Mouse (Mus musculus): ENCODE measurements at regions not wholly inside any gene's neighbourhood (a gene's known extent, or its start where the extent isn't known, plus 50 kb on each side); places are given as distances from the start of the nearest gene placed in this dataset.
"Not testable (repeated sequence)": the region's sequence is repeated elsewhere in the genome, so short reads cannot be mapped to it uniquely, and the experiment has no call there.

DNA sequence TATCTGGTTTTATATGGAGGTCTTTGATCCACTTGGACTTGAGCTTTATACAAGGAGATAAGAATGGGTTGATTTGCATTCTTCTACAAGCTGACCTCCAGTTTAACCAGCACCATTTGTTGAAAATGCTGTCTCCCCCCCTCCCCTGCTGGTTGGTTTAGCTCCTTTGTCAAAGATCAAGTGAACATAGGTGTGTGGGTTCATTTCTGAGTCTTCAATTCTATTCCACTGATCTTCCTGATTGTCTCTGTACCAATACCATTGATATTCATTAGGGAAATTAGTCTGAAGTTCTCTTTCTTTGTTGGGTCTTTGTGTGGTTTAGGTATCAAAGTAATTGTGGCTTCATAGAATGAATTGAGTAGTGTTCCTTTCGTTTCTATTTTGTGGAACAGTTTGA, 277.5 kb upstream of the Ghitm start:
- H3K4me1 ChIP-seq; ATAC-seq (replicated peaks); H3K4me2 ChIP-seq (replicated peaks); H3K9me3 ChIP-seq; H3K4me3 ChIP-seq; H3K36me3 ChIP-seq; H3K27ac ChIP-seq (replicated peaks); H3K27me3 ChIP-seq; H3K9ac ChIP-seq (replicated peaks): not testable (repeated sequence)
- WGBS, result 58% methylated on average over 1 of the region's 1 CpGs

DNA sequence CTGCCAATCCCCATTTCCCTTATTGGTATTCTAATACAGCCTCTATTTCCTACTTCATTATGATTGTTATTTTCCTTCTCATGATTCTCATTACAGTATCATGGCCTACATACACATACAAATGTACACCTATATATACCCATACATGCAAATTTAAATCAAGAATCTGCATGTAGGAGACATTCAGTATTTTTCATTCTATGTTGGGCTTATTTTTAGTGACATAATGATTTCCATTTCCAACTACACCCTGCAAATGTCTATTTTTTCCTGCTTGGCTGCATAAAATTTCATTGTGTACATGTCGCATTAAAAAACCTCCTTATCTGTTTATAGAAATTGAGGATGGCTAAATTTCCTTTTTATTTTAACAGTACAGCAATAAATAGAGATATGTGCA, 236.9 kb upstream of the Ghitm start:
- no peak for ATAC-seq (replicated peaks)
- Histone ChIP-seq H3K9ac (replicated peaks) (no peak overlapping the region), H3K36me3 (no peaks in the 10 kb centered on the region), H3K4me2 (replicated peaks) (no peak overlapping the region), H3K4me1 (no peaks in the 10 kb centered on the region), H3K27me3 (no peaks in the 10 kb centered on the region), H3K4me3 (no peak overlapping the region), H3K9me3 (no peaks in the 10 kb centered on the region), H3K27ac (replicated peaks) (no peak overlapping the region)
- WGBS, result 94% methylated on average over 1 of the region's 1 CpGs

DNA sequence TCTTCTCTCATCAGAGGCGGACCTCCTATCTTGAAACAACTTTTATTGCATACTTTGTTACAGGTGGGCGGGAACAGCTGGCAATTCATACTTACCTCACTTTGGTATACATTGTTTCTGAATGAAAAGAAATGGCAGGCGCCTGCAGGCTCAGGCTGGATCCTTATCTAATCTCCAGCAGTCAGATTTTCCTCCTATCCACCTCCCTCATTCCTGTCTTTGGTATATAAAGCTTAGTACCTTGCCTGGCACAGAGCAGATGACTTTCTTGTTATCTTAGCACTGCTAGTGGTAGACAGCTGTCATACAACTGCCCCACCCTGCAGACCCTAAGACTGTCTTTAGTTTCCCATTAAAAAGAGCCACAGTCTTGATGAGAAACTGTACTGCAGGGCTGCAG, 226.8 kb upstream of the Ghitm start:
- Histone ChIP-seq H3K36me3 (no peaks in the 10 kb centered on the region), H3K9me3 (no peaks in the 10 kb centered on the region), H3K27me3 (no peaks in the 10 kb centered on the region), H3K4me2 (replicated peaks) (no peak overlapping the region), H3K4me1 (no peaks in the 10 kb centered on the region), H3K9ac (replicated peaks) (no peak overlapping the region), H3K4me3 (no peak overlapping the region), H3K27ac (replicated peaks) (no peak overlapping the region)
- whole genome bisulfite sequencing, result 72% methylated on average over 3 of the region's 3 CpGs
- no peak for ATAC-seq (replicated peaks)

DNA sequence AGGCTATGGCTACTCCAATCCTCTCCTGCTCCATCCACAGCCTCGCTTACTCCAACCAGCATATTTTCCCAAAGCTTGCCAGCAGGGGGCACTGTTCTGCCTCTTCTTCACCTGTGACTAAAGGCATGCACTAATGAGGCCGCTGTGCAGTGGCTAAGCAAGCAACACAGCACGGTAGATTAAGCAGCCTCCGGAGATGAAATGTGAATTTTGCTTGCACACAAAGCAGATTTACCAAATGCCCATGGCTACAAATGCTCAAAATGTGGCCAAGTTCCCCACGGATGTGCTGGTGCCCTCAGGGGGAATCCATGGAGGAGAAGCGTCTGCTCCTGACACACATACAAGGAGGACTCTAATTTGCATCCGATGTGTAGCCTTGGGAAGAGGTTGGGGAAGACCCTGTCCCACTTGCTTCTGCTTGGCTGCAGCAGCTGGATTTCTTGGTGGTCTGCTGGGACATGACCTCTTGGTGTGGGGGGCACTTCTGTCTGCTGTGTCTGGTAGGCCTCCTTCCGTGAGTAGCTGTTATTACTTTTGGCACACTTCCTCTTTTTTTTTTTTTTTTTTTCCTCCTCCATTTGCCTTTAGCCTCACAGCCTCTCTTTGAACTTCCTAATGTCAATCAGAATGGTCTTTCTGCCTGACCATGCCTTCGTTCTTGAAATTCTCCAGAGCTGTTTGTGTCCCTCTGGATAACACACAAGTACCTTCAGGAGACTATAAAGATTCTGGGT, 221.1 kb upstream of the Ghitm start:
- Histone ChIP-seq H3K9ac (replicated peaks) (no peak overlapping the region), H3K36me3 (no peaks in the 10 kb centered on the region), H3K4me2 (replicated peaks) (peak overlapping the region; percentile 18; the same call in 1 of the 2 replicates), H3K4me1 (peaks cover 5% of the 10 kb centered on the region; the same call in 1 of the 2 replicates), H3K4me3 (no peak overlapping the region), H3K9me3 (no peaks in the 10 kb centered on the region), H3K27ac (replicated peaks) (no peak overlapping the region), H3K27me3 (no peaks in the 10 kb centered on the region)
- WGBS, result 15% methylated on average over 9 of the region's 9 CpGs
- peak; percentile 91 for ATAC-seq (replicated peaks)

DNA sequence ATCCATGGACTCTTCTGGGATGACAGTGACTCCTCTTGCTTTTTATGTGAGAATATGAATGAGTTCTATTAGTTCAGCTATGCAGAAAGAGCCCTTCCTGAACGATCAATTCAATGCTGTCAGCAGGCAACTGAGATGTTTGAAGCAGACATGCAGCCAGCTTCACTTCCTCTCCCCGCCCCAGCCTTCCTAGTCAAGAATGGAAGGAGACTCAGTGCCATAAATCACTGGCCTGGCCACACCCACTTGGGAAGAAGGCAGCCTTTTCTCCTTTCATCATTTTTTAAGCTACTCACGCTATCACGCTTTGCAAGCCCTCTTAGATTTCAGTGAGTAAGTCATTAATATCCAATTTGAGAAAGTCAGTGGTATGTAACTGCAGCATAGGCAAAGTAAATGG, 188.3 kb upstream of the Ghitm start:
- Histone ChIP-seq H3K27me3 (no peaks in the 10 kb centered on the region), H3K9ac (replicated peaks) (no peak overlapping the region), H3K36me3 (no peaks in the 10 kb centered on the region), H3K27ac (replicated peaks) (no peak overlapping the region), H3K9me3 (no peaks in the 10 kb centered on the region), H3K4me2 (replicated peaks) (no peak overlapping the region), H3K4me1 (no peaks in the 10 kb centered on the region), H3K4me3 (no peak overlapping the region)
- WGBS, result 91% methylated on average over 4 of the region's 4 CpGs
- ATAC-seq (replicated peaks), result no peak

DNA sequence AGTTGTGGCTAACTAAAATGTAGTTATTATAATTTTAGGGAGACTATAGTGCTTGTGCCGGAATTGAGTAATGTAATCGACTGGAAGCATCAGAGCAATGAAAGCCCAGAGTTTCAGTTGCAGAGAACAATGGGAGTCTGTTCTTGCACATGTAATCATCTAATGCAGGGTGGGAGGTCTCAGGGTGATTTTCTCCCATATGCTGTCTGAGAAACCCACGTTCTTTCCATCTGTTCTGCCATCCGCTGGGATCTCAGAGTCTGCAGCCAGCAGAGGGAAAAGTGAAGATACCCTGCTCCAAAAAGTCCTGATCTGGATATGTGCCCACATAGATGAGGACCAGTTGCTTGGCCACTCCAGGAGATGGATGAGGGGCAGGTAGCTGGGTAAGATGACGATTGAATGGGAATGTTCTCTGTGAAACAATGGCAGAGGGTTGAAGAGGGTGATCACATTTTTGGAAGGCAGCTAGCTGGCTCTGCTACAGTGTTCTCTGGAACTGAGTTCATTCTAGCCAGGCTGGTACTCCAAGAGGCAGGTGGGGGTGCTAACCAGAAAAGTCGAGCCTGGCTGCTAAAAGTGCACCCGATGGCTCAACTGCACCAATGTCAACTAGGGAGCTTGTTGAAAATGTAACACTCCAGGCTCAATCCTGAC, 180.3 kb upstream of the Ghitm start:
- Histone ChIP-seq H3K9ac (replicated peaks) (no peak overlapping the region), H3K4me2 (replicated peaks) (no peak overlapping the region), H3K4me3 (no peak overlapping the region), H3K9me3 (no peaks in the 10 kb centered on the region), H3K27me3 (no peaks in the 10 kb centered on the region), H3K4me1 (peaks cover 8% of the 10 kb centered on the region), H3K36me3 (no peaks in the 10 kb centered on the region), H3K27ac (replicated peaks) (peak overlapping the region; percentile 25; the same call in 1 of the 2 replicates)
- WGBS, result 45% methylated on average over 7 of the region's 7 CpGs
- peak; percentile 82 for ATAC-seq (replicated peaks)

DNA sequence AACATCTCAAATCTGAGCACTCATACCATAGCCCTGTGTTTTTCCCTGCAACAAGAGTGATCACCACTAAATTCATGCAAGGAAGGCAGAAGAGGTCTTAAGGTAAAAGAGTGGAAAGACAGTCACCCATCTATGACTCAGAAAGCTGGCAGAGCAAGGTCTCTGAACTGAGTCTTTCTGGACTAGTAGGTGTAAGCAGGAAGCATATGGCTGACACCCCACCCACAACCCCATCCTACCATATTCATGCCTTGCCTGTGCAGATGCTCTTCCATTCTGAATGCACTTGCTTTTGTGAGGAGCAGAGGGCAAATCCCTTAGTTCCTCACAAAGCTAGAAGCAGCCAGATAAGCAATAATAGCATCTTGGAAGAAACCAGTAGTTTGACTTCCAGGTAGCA, 178.8 kb upstream of the Ghitm start:
- ATAC-seq (replicated peaks), result no peak
- Histone ChIP-seq H3K4me1 (peaks cover 8% of the 10 kb centered on the region), H3K27me3 (no peaks in the 10 kb centered on the region), H3K4me2 (replicated peaks) (no peak overlapping the region), H3K27ac (replicated peaks) (no peak overlapping the region), H3K36me3 (no peaks in the 10 kb centered on the region), H3K9me3 (no peaks in the 10 kb centered on the region), H3K4me3 (no peak overlapping the region), H3K9ac (replicated peaks) (no peak overlapping the region)

DNA sequence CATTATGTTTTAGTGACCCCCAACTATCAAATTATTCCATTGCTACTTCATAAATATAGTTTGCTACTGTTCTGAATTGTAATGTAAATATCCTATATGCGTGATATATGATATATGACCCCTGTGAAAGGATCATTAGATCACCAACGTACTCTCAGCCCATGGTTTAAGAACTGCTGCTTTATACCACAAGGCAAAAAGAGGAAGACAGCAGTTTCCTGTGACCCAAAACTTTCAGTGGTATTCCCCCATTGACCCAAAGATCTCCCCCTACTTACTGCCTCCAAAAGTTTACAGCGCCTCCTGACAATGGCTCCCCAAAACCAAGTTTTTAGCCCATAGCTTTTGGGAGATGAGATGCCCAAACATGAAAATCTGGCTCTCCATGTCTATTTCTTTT, 177.8 kb upstream of the Ghitm start:
- H3K27me3 ChIP-seq, result no peaks in the 10 kb centered on the region
- H3K4me3 ChIP-seq, result no peak overlapping the region
- no peak overlapping the region for H3K9ac ChIP-seq (replicated peaks)
- WGBS, result 90% methylated on average over 3 of the region's 3 CpGs
- H3K4me2 ChIP-seq (replicated peaks), result no peak overlapping the region
- ATAC-seq (replicated peaks), result no peak
- H3K36me3 ChIP-seq, result no peaks in the 10 kb centered on the region
- peaks cover 8% of the 10 kb centered on the region for H3K4me1 ChIP-seq
- H3K9me3 ChIP-seq, result no peaks in the 10 kb centered on the region
- H3K27ac ChIP-seq (replicated peaks), result no peak overlapping the region

DNA sequence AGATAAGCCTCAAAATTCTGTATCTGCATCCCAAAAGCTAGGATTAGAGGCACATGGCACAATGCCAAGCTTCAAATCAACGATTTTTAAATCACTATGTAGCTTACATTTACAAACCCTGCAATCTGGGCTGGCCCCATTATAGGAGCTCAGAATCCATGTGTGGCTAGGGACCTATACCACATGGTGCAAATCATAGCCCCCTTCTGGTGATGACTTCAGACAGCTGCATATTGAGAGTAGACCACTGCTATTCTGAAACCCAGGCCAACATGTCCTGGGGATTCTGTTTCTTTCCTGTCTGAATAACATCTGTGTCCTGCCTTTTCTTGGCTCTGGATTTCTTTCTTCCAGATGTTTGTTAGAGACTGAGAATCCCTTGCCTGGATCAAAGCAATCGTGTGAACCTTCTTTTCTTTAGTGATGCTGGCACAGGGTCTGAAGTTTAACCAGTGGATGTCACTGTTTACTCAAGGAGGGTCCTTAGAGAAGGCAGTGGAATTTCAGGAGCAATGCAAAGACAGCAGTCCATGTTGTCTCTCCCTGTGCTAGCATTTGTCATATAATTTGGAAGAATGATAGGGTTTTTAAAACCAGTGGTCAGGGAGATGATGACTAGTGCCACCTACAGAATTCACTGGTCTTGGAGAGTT, 171.7 kb upstream of the Ghitm start:
- no peaks in the 10 kb centered on the region for H3K9me3 ChIP-seq
- no peak overlapping the region for H3K9ac ChIP-seq (replicated peaks)
- no peaks in the 10 kb centered on the region for H3K36me3 ChIP-seq
- H3K4me2 ChIP-seq (replicated peaks), result no peak overlapping the region
- no peak for ATAC-seq (replicated peaks)
- no peaks in the 10 kb centered on the region for H3K27me3 ChIP-seq
- WGBS, result 50% methylated on average over 2 of the region's 2 CpGs
- no peak overlapping the region for H3K27ac ChIP-seq (replicated peaks)
- H3K4me1 ChIP-seq, result no peaks in the 10 kb centered on the region
- no peak overlapping the region for H3K4me3 ChIP-seq

DNA sequence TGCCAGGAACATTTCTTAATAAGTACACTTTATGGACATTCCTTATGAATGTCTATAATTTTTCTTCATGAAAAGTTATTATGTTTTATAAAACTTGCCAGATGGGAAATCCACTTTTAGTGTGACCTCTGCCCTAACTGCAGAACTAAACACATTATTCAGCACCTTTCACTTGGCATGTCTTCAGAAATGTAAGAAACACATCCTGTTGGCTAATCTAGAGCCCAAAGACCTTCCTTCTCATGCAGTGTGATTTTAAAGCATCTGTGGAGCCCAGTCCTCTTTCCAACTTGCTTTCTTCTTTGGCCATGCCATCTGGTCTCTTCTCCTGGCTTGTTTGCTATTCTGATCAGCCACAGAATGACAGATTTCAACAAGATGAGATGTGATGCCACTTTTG, 163.6 kb upstream of the Ghitm start:
- Histone ChIP-seq H3K27me3 (no peaks in the 10 kb centered on the region), H3K4me3 (no peak overlapping the region), H3K4me2 (replicated peaks) (no peak overlapping the region), H3K9me3 (no peaks in the 10 kb centered on the region), H3K27ac (replicated peaks) (no peak overlapping the region), H3K4me1 (no peaks in the 10 kb centered on the region), H3K9ac (replicated peaks) (no peak overlapping the region), H3K36me3 (no peaks in the 10 kb centered on the region)
- no peak for ATAC-seq (replicated peaks)

DNA sequence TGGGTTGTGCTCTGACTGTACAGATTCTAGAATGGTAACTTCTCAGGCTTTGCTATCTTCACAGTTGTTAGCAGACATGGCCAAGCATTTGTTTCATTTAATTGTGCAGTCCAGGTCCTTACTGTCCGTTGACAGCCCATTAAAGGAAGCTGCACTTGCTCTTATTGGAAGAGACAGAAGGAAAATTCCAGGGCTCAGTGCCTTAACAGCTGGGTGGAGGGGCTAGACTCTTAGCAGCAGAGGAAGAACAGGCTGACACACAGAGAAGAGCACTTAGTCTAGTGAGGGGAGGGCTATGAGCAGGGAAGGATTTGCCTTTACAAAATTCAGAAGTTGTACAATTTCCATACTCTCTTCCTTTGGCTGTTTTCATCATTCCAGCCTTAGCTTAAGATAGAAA, 161.5 kb upstream of the Ghitm start:
- no peak overlapping the region for H3K4me2 ChIP-seq (replicated peaks)
- no peak overlapping the region for H3K27ac ChIP-seq (replicated peaks)
- H3K4me3 ChIP-seq, result no peak overlapping the region
- no peaks in the 10 kb centered on the region for H3K4me1 ChIP-seq
- H3K36me3 ChIP-seq, result no peaks in the 10 kb centered on the region
- no peak overlapping the region for H3K9ac ChIP-seq (replicated peaks)
- no peaks in the 10 kb centered on the region for H3K27me3 ChIP-seq
- H3K9me3 ChIP-seq, result no peaks in the 10 kb centered on the region
- 60% methylated on average over 1 of the region's 1 CpGs for WGBS
- no peak for ATAC-seq (replicated peaks)

DNA sequence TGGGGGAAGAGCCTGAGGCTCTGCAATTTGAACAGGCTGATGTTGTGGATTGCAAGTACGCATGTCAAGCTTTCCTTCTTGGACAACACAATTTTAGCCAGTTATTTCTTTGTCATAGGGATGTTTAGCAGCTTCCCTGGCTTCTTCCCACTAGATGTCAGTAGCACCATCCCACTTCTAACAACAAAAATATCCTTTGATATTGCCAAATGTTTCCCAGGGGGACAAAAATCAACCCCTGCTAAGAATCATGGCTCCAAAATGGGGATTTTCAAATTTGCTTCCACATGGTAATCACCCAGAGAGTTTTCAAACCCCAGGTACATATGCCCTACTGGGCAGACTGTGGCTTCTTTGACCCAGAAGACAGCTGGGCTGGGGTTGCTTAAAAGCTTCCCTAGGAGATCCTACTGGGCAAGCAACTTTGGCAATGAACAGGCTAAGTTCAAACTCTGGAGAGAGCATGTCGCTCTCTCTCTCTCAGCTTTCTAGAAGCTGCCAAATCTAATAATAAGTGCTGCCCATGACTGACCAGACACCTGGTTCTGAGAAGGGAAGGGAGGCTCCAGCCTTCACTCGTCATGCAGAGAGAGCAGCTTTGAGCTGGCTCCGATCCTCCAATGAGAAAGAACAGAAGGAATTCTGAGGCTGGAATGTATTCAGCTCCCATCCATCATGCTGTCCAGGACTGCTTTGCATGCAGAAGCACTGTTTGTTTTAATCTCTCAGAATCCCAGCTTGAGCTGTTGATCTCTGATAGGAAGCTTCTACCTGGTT, 157.2 kb upstream of the Ghitm start:
- Histone ChIP-seq H3K4me1 (no peaks in the 10 kb centered on the region), H3K4me3 (no peak overlapping the region), H3K9me3 (no peaks in the 10 kb centered on the region), H3K27me3 (no peaks in the 10 kb centered on the region), H3K9ac (replicated peaks) (no peak overlapping the region), H3K4me2 (replicated peaks) (no peak overlapping the region), H3K27ac (replicated peaks) (no peak overlapping the region), H3K36me3 (no peaks in the 10 kb centered on the region)
- no peak for ATAC-seq (replicated peaks)
- WGBS, result 61% methylated on average over 4 of the region's 4 CpGs

Measured in forebrain, embryonic 15.5 days (tissue).